Mouse (Mus musculus): ENCODE results near the gene Adgrg7. TPM values are rescaled to one million over a fixed set of nuclear protein-coding genes. Genes with fewer than 3 reads are reported as not detected.

Gene Adgrg7
- 0.41 TPM for polyA plus RNA-seq (2014; fragmentation: Illumina TruSeq; extraction: RNeasy Lipid Tissue Mini Kit (QIAGEN cat#74804); ENCODE audit: low read depth, low replicate concordance)

DNA sequence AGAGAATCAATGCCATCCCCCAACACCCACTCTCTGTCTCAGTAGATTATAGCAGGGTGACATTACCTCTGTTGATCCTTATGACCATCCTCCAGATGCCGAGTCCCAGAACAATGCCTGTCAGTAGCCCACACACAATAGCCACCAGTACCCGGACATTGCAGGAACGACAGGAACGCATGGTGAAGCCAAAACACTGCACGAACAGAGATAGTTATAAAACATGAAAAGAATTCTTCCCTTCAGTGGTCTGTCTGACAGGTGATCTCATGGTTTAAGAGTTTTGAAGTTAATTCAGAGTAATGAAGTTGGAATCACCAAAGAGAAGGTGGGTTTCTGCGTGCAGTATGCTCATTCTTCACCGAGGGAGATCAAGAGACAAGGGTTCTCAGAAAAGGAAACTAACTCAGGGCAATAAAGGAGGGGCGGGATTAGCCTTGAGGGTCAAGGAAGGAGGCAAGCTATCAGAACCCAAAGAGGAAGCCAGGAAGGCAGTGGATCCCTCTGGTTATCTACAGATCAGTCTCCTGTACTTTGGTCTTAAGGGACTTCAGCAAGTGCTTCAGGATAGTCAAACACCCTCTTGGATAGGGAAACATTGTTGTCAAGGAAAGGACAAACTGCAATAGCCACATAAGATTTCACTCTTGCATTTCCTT is at the start of gene Adgrg7:
Gene Adgrg7 (minus strand): TSS at position 375 of the 659 bp plus-strand sequence.

GRCm38 (mm10) chr16:56717224-56718200 is 78.1 kb downstream of the Adgrg7 start, which contains the start of gene Tfg:
Gene Tfg, minus strand, starts transcription at chr16:56717450.

Other genes with a start within 250 kb of the Adgrg7 start
- 358 TPM for gene Tfg, start 78.4 kb downstream of the Adgrg7 start, polyA plus RNA-seq (2014; fragmentation: Illumina TruSeq; extraction: RNeasy Lipid Tissue Mini Kit (QIAGEN cat#74804); ENCODE audit: low read depth, low replicate concordance)
- 12.0 TPM for gene Tmem45a, start 90.3 kb upstream of the Adgrg7 start, polyA plus RNA-seq (2014; fragmentation: Illumina TruSeq; extraction: RNeasy Lipid Tissue Mini Kit (QIAGEN cat#74804); ENCODE audit: low read depth, low replicate concordance)
- gene Lnp1, start 132.2 kb upstream of the Adgrg7 start, polyA plus RNA-seq (2014; fragmentation: Illumina TruSeq; extraction: RNeasy Lipid Tissue Mini Kit (QIAGEN cat#74804); ENCODE audit: low read depth, low replicate concordance), result not detected

Measured in adrenal gland, adult 10 weeks (tissue).